Mouse (Mus musculus) kidney, adult 11 months (tissue): ENCODE results near the gene Phf21a.

Experiments
- DNase-seq: peaks from one replicate; pipeline ENCODE4 v3.0.0; 2022

Phf21a gene

GRCm38 (mm10) chr2:92092817-92093216 lies at the start of gene Phf21a:
TSS of gene Phf21a (plus strand) at chr2:92093117.
- DNase-seq = no peak

- no peak for DNase-seq
Measured at GRCm38 (mm10) chr2:92043285-92043684, 49.6 kb upstream of the Phf21a start.

- no peak for DNase-seq
Measured at GRCm38 (mm10) chr2:92047601-92048000, 45.3 kb upstream of the Phf21a start.

- DNase-seq = no peak
Measured at GRCm38 (mm10) chr2:92048034-92048690, 44.8 kb upstream of the Phf21a start.

GRCm38 (mm10) chr2:92052188-92052587 lies 40.7 kb upstream of the Phf21a start:
- DNase-seq = no peak

- no peak for DNase-seq
Measured at GRCm38 (mm10) chr2:92052754-92053153, 40.2 kb upstream of the Phf21a start.

GRCm38 (mm10) chr2:92055101-92055813 lies 37.7 kb upstream of the Phf21a start:
- peak; percentile 86 for DNase-seq

- peak; percentile 46 for DNase-seq
Measured at GRCm38 (mm10) chr2:92055831-92056236, 37.1 kb upstream of the Phf21a start.

GRCm38 (mm10) chr2:92056760-92057159 lies 36.2 kb upstream of the Phf21a start:
- DNase-seq = no peak

- peak; percentile 81 for DNase-seq
Measured at GRCm38 (mm10) chr2:92058469-92058868, 34.4 kb upstream of the Phf21a start.

GRCm38 (mm10) chr2:92058936-92059335 lies 34.0 kb upstream of the Phf21a start:
- no peak for DNase-seq

- peak; percentile 36 for DNase-seq
Measured at GRCm38 (mm10) chr2:92059481-92060220, 33.3 kb upstream of the Phf21a start.

- DNase-seq = peak; percentile 40
Measured at GRCm38 (mm10) chr2:92060291-92060690, 32.6 kb upstream of the Phf21a start.

GRCm38 (mm10) chr2:92061337-92061736 lies 31.6 kb upstream of the Phf21a start:
- no peak for DNase-seq

- peak; percentile 47 for DNase-seq
Measured at GRCm38 (mm10) chr2:92063106-92063505, 29.8 kb upstream of the Phf21a start.

- DNase-seq = peak; percentile 28
Measured at GRCm38 (mm10) chr2:92065269-92065888, 27.5 kb upstream of the Phf21a start.

- no peak for DNase-seq
Measured at GRCm38 (mm10) chr2:92065938-92066337, 27.0 kb upstream of the Phf21a start.

GRCm38 (mm10) chr2:92066899-92067298 lies 26.0 kb upstream of the Phf21a start:
- no peak for DNase-seq

- DNase-seq = no peak
Measured at GRCm38 (mm10) chr2:92067600-92067999, 25.3 kb upstream of the Phf21a start.

- no peak for DNase-seq
Measured at GRCm38 (mm10) chr2:92069630-92070029, 23.3 kb upstream of the Phf21a start.

- DNase-seq = no peak
Measured at GRCm38 (mm10) chr2:92071143-92071542, 21.8 kb upstream of the Phf21a start.

GRCm38 (mm10) chr2:92076086-92076692 lies 16.7 kb upstream of the Phf21a start:
- DNase-seq = no peak

GRCm38 (mm10) chr2:92082196-92082595 lies 10.7 kb upstream of the Phf21a start:
- peak; percentile 55 for DNase-seq
